ENCODE assay signal across 8 mouse cellular contexts in the genomic region with DNA sequence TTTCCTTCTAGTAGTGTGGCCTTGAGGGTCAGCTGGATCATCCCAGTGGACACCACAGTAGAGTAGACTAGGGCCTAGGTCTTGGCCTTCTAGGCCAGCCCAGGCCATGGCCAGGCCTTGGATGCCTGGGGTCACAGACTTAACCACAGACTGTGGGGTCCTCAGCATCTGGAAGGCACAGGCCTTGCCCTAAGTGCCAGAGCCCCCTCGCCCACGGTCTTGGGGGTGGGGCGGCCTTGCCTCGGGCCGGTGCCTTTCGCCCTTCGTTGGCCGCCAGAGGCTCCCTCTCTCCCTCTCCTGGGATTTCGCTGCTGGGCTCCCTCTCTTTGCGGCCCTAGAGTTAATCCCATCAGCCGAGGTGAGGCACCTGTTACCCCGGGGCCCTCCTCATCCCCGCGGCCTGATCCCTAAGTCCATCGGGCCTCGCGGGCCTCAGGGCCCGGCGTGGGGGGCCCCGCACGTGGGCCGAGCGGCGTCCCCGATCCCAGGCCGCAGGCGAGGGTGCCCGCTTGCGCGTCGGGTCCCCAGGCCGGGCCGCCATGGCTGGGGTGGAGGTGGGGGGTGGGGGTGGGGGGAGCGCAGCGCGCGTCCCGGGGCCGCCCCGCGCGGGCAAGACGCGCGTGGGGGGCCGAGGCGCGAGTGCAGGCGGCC. TPM values are rescaled to one million over a fixed set of nuclear protein-coding genes. Genes with fewer than 3 reads are reported as not detected.
A peak's percentile ranks its signal among the peaks of the same experiment; 100 is the strongest.
DNase-seq lines count a peak whose midpoint lies in the region; ATAC-seq and TF ChIP-seq lines count a peak whose summit lies in the region.

A gene (plus strand): TSS at position 244 of the 651 bp plus-strand sequence.

- peak within 1 kb of the TSS; percentile 99 for H3K27ac ChIP-seq in embryonic facial prominence, embryonic 10.5 days (replicated peaks)
- H3K27ac ChIP-seq in limb, embryonic 14.5 days (replicated peaks; ENCODE audit: low read depth, low read length), result peak within 1 kb of the TSS; percentile 92
- peak within 1 kb of the TSS; percentile 98 for H3K27ac ChIP-seq in midbrain, embryonic 12.5 days (replicated peaks)

- H3K36me3 ChIP-seq in embryonic facial prominence, embryonic 10.5 days (replicated peaks), result peaks cover 11% of the 10 kb centered on the region
- no peaks in the 10 kb centered on the region for H3K36me3 ChIP-seq in limb, embryonic 14.5 days (ENCODE audit: control insufficient read depth, insufficient read depth, low read length)
- H3K36me3 ChIP-seq in midbrain, embryonic 12.5 days, result peaks cover 5% of the 10 kb centered on the region; the same call in 1 of the 2 replicates

- peak within 1 kb of the TSS; percentile 77 for H3K4me3 ChIP-seq in embryonic facial prominence, embryonic 10.5 days
- peak within 1 kb of the TSS; percentile 78 for H3K4me3 ChIP-seq in limb, embryonic 14.5 days (replicated peaks; ENCODE audit: low read length)
- peak within 1 kb of the TSS; percentile 71 for H3K4me3 ChIP-seq in midbrain, embryonic 12.5 days

- H3K9me3 ChIP-seq in embryonic facial prominence, embryonic 10.5 days, result no peaks in the 10 kb centered on the region
- no peaks in the 10 kb centered on the region for H3K9me3 ChIP-seq in limb, embryonic 14.5 days (ENCODE audit: control insufficient read depth, low read length)
- H3K9me3 ChIP-seq in midbrain, embryonic 12.5 days, result no peaks in the 10 kb centered on the region

- TF ChIP-seq POLR2A in limb, embryonic 14.5 days (IDR thresholded peaks at IDR 0.05; ENCODE audit: borderline replicate concordance, extremely low read depth, insufficient read depth, insufficient read length), result no peak

- H3K27me3 ChIP-seq in embryonic facial prominence, embryonic 10.5 days (replicated peaks; ENCODE audit: low read depth, poor library complexity, severe bottlenecking), result no peaks in the 10 kb centered on the region
- H3K27me3 ChIP-seq in limb, embryonic 14.5 days (ENCODE audit: control insufficient read depth, insufficient read depth, low read length), result no peaks in the 10 kb centered on the region
- 0 out of 2 replicates have a peak, but pooled peaks cover 4% of the 10 kb centered on the region for H3K27me3 ChIP-seq in midbrain, embryonic 12.5 days

- WGBS in embryonic facial prominence, embryonic 10.5 days, result 1% methylated on average over 49 of the region's 49 CpGs
- WGBS in limb, embryonic 14.5 days, result 1% methylated on average over 22 of the region's 49 CpGs
- WGBS in midbrain, embryonic 12.5 days, result 1% methylated on average over 26 of the region's 49 CpGs

- peak within 1 kb of the TSS; percentile 81 for H3K4me2 ChIP-seq in limb, embryonic 14.5 days (replicated peaks; ENCODE audit: low read depth, low read length, severe bottlenecking)
- peak within 1 kb of the TSS; percentile 72 for H3K4me2 ChIP-seq in midbrain, embryonic 12.5 days (replicated peaks)

- DNase-seq in urinary bladder, adult 2 months (ENCODE audit: low spot score), result peak; percentile 50
- no peak for DNase-seq in urinary bladder, postnatal 10 days (ENCODE audit: low spot score)
- DNase-seq in embryonic facial prominence, embryonic 10.5 days (ENCODE audit: low spot score), result peak; percentile 75
- peak; percentile 42 for DNase-seq in heart, adult 9 months (ENCODE audit: low spot score in 2 of 2)
- peak; percentile 34 to 49 for DNase-seq in kidney, adult 8-10 months
- peak; percentile 28 for DNase-seq in limb, embryonic 14.5 days (ENCODE audit: low spot score)
- DNase-seq in testis, postnatal 10 days (ENCODE audit: low spot score), result peak; percentile 77

- ATAC-seq in limb, embryonic 14.5 days (ENCODE audit: low FRiP score, low read depth), result peak; percentile 31
- ATAC-seq in midbrain, embryonic 12.5 days (ENCODE audit: low FRiP score, low read depth), result peak; percentile 70

- H3K4me1 ChIP-seq in embryonic facial prominence, embryonic 10.5 days, result peaks cover 28% of the 10 kb centered on the region
- H3K4me1 ChIP-seq in limb, embryonic 14.5 days (ENCODE audit: control insufficient read depth, insufficient read depth, low read length), result peaks cover 15% of the 10 kb centered on the region
- H3K4me1 ChIP-seq in midbrain, embryonic 12.5 days, result peaks cover 23% of the 10 kb centered on the region; the same call in 1 of the 2 replicates

- H3K9ac ChIP-seq in limb, embryonic 14.5 days (ENCODE audit: low read depth, low read length, severe bottlenecking), result peak within 1 kb of the TSS; percentile 97
- H3K9ac ChIP-seq in midbrain, embryonic 12.5 days (replicated peaks), result peak within 1 kb of the TSS; percentile 97

RNA-seq across cellular contexts. Expression of the gene that starts here (rescaled TPM):
- 12.1 and 14.0 TPM in 2 replicates for polyA plus RNA-seq in urinary bladder, adult 2 months (2012; rRNA removed)
- 15.3 and 17.8 TPM in 2 replicates for polyA plus RNA-seq in embryonic facial prominence, embryonic 10.5 days (2016; fragmentation: Nextera tagmentation; extraction: Ambion mirVana)
- 33.8 and 33.9 TPM in 2 replicates for polyA plus RNA-seq in limb, embryonic 14.5 days (2012; rRNA removed)
- 18.9 and 23.2 TPM in 2 replicates for polyA plus RNA-seq in limb, embryonic 14.5 days (2014; fragmentation: Nextera tagmentation; extraction: Ambion mirVana)
- 27.9 and 30.5 TPM in 2 replicates for polyA plus RNA-seq in midbrain, embryonic 12.5 days (2016; fragmentation: Nextera tagmentation; extraction: Ambion mirVana)
